Mouse (Mus musculus): ENCODE data around the gene Opcml. TPM values are rescaled to one million over a fixed set of nuclear protein-coding genes. Genes with fewer than 3 reads are reported as not detected.

The Opcml gene
- total RNA-seq, 1 experiment: 0.49 TPM

GRCm38 (mm10) chr9:27964902-27965550 lies 174.5 kb downstream of the Opcml start:
- TF ChIP-seq HCFC1 (IDR thresholded peaks at IDR 0.05; ENCODE audit: borderline replicate concordance, insufficient read depth, low read length) (no peak), ZC3H11A (IDR thresholded peaks at IDR 0.05; ENCODE audit: borderline replicate concordance, low read depth, low read length) (no peak), MAFK (IDR thresholded peaks at IDR 0.05; ENCODE audit: insufficient read depth, low read depth, low read length) (no peak), CHD2 (IDR thresholded peaks at IDR 0.05; ENCODE audit: low read depth, low read length) (no peak), ZNF384 (IDR thresholded peaks at IDR 0.05; ENCODE audit: low read depth, low read length) (no peak)
- H3K36me3 ChIP-seq (ENCODE audit: control insufficient read depth, insufficient read depth, low read length, poor library complexity, severe bottlenecking): no peaks in the 10 kb centered on the region
- H3K27ac ChIP-seq (ENCODE audit: insufficient read depth, low read depth, low read length, poor library complexity, severe bottlenecking): no peak overlapping the region
- H3K4me3 ChIP-seq (ENCODE audit: insufficient read depth in 1 of 2, low read depth in 1 of 2, low read length in 2 of 2, poor library complexity in 1 of 2, severe bottlenecking in 1 of 2): no peak overlapping the region
- H3K9ac ChIP-seq (ENCODE audit: insufficient read depth, low read depth, low read length, poor library complexity, severe bottlenecking): no peak overlapping the region
- in situ Hi-C loops (cut with MboI; ENCODE audit: low sequenced_read_pairs in 2 of 2, unreplicated experiment in 2 of 2): no loop called here
- H3K9me3 ChIP-seq (ENCODE audit: control insufficient read depth, insufficient read depth, low read depth, low read length): no peaks in the 10 kb centered on the region
- DNase-seq (ENCODE audit: low read depth, low spot score): no peak
- H3K4me1 ChIP-seq (ENCODE audit: control insufficient read depth in 2 of 2, insufficient read depth in 2 of 2, low read length in 2 of 2, poor library complexity in 1 of 2): no peaks in the 10 kb centered on the region

- no peak for DNase-seq (ENCODE audit: low read depth, low spot score)
- in situ Hi-C loops (cut with MboI; ENCODE audit: low sequenced_read_pairs in 2 of 2, unreplicated experiment in 2 of 2): no loop called here
Observed at GRCm38 (mm10) chr9:27968266-27968665, 177.7 kb downstream of the Opcml start.

GRCm38 (mm10) chr9:27972293-27972692 lies 181.7 kb downstream of the Opcml start:
- H3K4me1 ChIP-seq (ENCODE audit: control insufficient read depth in 2 of 2, insufficient read depth in 2 of 2, low read length in 2 of 2, poor library complexity in 1 of 2): no peaks in the 10 kb centered on the region
- no peak overlapping the region for H3K4me3 ChIP-seq (ENCODE audit: insufficient read depth in 1 of 2, low read depth in 1 of 2, low read length in 2 of 2, poor library complexity in 1 of 2, severe bottlenecking in 1 of 2)
- in situ Hi-C loops (cut with MboI; ENCODE audit: low sequenced_read_pairs in 2 of 2, unreplicated experiment in 2 of 2): no loop called here
- H3K9me3 ChIP-seq (ENCODE audit: control insufficient read depth, insufficient read depth, low read depth, low read length): no peaks in the 10 kb centered on the region
- TF ChIP-seq MAFK (IDR thresholded peaks at IDR 0.05; ENCODE audit: insufficient read depth, low read depth, low read length) (no peak), ZC3H11A (IDR thresholded peaks at IDR 0.05; ENCODE audit: borderline replicate concordance, low read depth, low read length) (no peak), CHD2 (IDR thresholded peaks at IDR 0.05; ENCODE audit: low read depth, low read length) (no peak), ZNF384 (IDR thresholded peaks at IDR 0.05; ENCODE audit: low read depth, low read length) (no peak), HCFC1 (IDR thresholded peaks at IDR 0.05; ENCODE audit: borderline replicate concordance, insufficient read depth, low read length) (no peak)
- no peaks in the 10 kb centered on the region for H3K36me3 ChIP-seq (ENCODE audit: control insufficient read depth, insufficient read depth, low read length, poor library complexity, severe bottlenecking)
- H3K9ac ChIP-seq (ENCODE audit: insufficient read depth, low read depth, low read length, poor library complexity, severe bottlenecking): no peak overlapping the region
- no peak for DNase-seq (ENCODE audit: low read depth, low spot score)
- H3K27ac ChIP-seq (ENCODE audit: insufficient read depth, low read depth, low read length, poor library complexity, severe bottlenecking): no peak overlapping the region

More at GRCm38 (mm10) chr9:27968266-27968665, 177.7 kb downstream of the Opcml start:
- H3K4me1 ChIP-seq (ENCODE audit: control insufficient read depth in 2 of 2, insufficient read depth in 2 of 2, low read length in 2 of 2, poor library complexity in 1 of 2): no peaks in the 10 kb centered on the region
- H3K36me3 ChIP-seq (ENCODE audit: control insufficient read depth, insufficient read depth, low read length, poor library complexity, severe bottlenecking): no peaks in the 10 kb centered on the region
- H3K4me3 ChIP-seq (ENCODE audit: insufficient read depth in 1 of 2, low read depth in 1 of 2, low read length in 2 of 2, poor library complexity in 1 of 2, severe bottlenecking in 1 of 2): no peak overlapping the region
- H3K9ac ChIP-seq (ENCODE audit: insufficient read depth, low read depth, low read length, poor library complexity, severe bottlenecking): no peak overlapping the region
- H3K9me3 ChIP-seq (ENCODE audit: control insufficient read depth, insufficient read depth, low read depth, low read length): no peaks in the 10 kb centered on the region
- no peak overlapping the region for H3K27ac ChIP-seq (ENCODE audit: insufficient read depth, low read depth, low read length, poor library complexity, severe bottlenecking)
- TF ChIP-seq MAFK (IDR thresholded peaks at IDR 0.05; ENCODE audit: insufficient read depth, low read depth, low read length) (no peak), ZC3H11A (IDR thresholded peaks at IDR 0.05; ENCODE audit: borderline replicate concordance, low read depth, low read length) (no peak), ZNF384 (IDR thresholded peaks at IDR 0.05; ENCODE audit: low read depth, low read length) (no peak), HCFC1 (IDR thresholded peaks at IDR 0.05; ENCODE audit: borderline replicate concordance, insufficient read depth, low read length) (no peak), CHD2 (IDR thresholded peaks at IDR 0.05; ENCODE audit: low read depth, low read length) (no peak)

- H3K9me3 ChIP-seq (ENCODE audit: control insufficient read depth, insufficient read depth, low read depth, low read length): peaks cover 8% of the 10 kb centered on the region; the same call in 1 of the 2 replicates
- DNase-seq (ENCODE audit: low read depth, low spot score): no peak
- no peak overlapping the region for H3K4me3 ChIP-seq (ENCODE audit: insufficient read depth in 1 of 2, low read depth in 1 of 2, low read length in 2 of 2, poor library complexity in 1 of 2, severe bottlenecking in 1 of 2)
- no peaks in the 10 kb centered on the region for H3K4me1 ChIP-seq (ENCODE audit: control insufficient read depth in 2 of 2, insufficient read depth in 2 of 2, low read length in 2 of 2, poor library complexity in 1 of 2)
- no peak for TF ChIP-seq CHD2 (IDR thresholded peaks at IDR 0.05; ENCODE audit: low read depth, low read length)
- no peak for TF ChIP-seq ZC3H11A (IDR thresholded peaks at IDR 0.05; ENCODE audit: borderline replicate concordance, low read depth, low read length)
- TF ChIP-seq HCFC1 (IDR thresholded peaks at IDR 0.05; ENCODE audit: borderline replicate concordance, insufficient read depth, low read length): no peak
- no peak for TF ChIP-seq MAFK (IDR thresholded peaks at IDR 0.05; ENCODE audit: insufficient read depth, low read depth, low read length)
- TF ChIP-seq ZNF384 (IDR thresholded peaks at IDR 0.05; ENCODE audit: low read depth, low read length): no peak
- in situ Hi-C loops (cut with MboI; ENCODE audit: low sequenced_read_pairs in 2 of 2, unreplicated experiment in 2 of 2): no loop called here
- H3K27ac ChIP-seq (ENCODE audit: insufficient read depth, low read depth, low read length, poor library complexity, severe bottlenecking): no peak overlapping the region
- H3K36me3 ChIP-seq (ENCODE audit: control insufficient read depth, insufficient read depth, low read length, poor library complexity, severe bottlenecking): no peaks in the 10 kb centered on the region
- H3K9ac ChIP-seq (ENCODE audit: insufficient read depth, low read depth, low read length, poor library complexity, severe bottlenecking): no peak overlapping the region
Observed at GRCm38 (mm10) chr9:27982576-27982975, 192.0 kb downstream of the Opcml start.
